29 mouse cellular contexts compared by ENCODE assay signal in the genomic region with DNA sequence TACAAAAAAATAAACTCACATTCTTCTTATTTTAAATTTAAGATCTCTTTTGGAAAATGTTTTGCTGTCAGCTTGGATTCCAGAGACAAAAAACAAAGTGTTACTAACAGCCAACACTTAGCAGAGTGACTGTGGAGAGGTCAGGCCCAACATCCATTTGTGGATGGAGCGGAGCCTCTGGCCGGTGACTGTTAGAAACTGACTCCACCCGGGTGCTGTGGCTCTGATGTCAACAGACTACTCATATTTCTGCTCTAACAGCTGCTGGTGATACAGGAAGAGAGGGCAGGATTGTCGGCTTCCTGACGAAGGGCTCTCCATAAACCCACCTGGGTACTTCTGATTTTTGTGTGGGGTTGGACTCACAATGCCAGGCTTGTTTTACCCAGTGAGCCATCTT. TPM values are rescaled to one million over a fixed set of nuclear protein-coding genes. Genes with fewer than 3 reads are reported as not detected.
A peak's percentile ranks its signal among the peaks of the same experiment; 100 is the strongest.
DNase-seq lines count a peak whose midpoint lies in the region; ATAC-seq lines count a peak whose summit lies in the region.
"Had no signal": no experiment of that assay in that cellular context is flagged by ENCODE, and none has a peak within 500 bp of the region (broad histone marks: within the 10 kb centered on the region; RNA-seq: fewer than 3 reads in every experiment).

No protein-coding gene starts in this region.

- H3K4me1 ChIP-seq in heart, embryonic 15.5 days (replicated peaks): peaks cover 14% of the 10 kb centered on the region
- peaks cover 12% of the 10 kb centered on the region for H3K4me1 ChIP-seq in embryonic facial prominence, embryonic 10.5 days
- H3K4me1 ChIP-seq: megakaryocyte, embryonic 14.5 days had no signal

- no peak for DNase-seq in heart, postnatal 25 days (ENCODE audit: low spot score)
- DNase-seq in embryonic facial prominence, embryonic 10.5 days (ENCODE audit: low spot score): peak; percentile 17
- peak; percentile 64 for DNase-seq in gastrocnemius, adult 18-20 months (ENCODE audit: low spot score)
- DNase-seq in gastrocnemius, postnatal 36 days: peak; percentile 30 to 34
- DNase-seq in left cerebral cortex, adult 11 months (ENCODE audit: low spot score): no peak
- DNase-seq in layer of hippocampus, adult 11-12 months (ENCODE audit: low spot score): no peak
- DNase-seq: adrenal gland, adult 2 months; cerebellum, adult 11-12 months; cerebellum, postnatal 10 days; forebrain, postnatal 0 days; kidney, postnatal 4 days; liver, postnatal 0 days; lung, postnatal 36 days; midbrain, embryonic 14.5 days; right cerebral cortex, adult 18-20 months; right cerebral cortex, postnatal 4 days; thymus, adult 18-20 months; thymus, postnatal 36 days had no signal

- no peaks in the 10 kb centered on the region for H3K27me3 ChIP-seq in heart, embryonic 15.5 days
- H3K27me3 ChIP-seq in embryonic facial prominence, embryonic 10.5 days (replicated peaks; ENCODE audit: low read depth, poor library complexity, severe bottlenecking): no peaks in the 10 kb centered on the region
- H3K27me3 ChIP-seq: limb, embryonic 12.5 days had no signal

- no peaks in the 10 kb centered on the region for H3K9me3 ChIP-seq in heart, embryonic 15.5 days (replicated peaks)
- H3K9me3 ChIP-seq in embryonic facial prominence, embryonic 10.5 days: no peaks in the 10 kb centered on the region
- H3K9me3 ChIP-seq: forebrain, embryonic 10.5 days; limb, embryonic 12.5 days had no signal

- no peak overlapping the region for H3K4me3 ChIP-seq in heart, embryonic 15.5 days
- no peak overlapping the region for H3K4me3 ChIP-seq in embryonic facial prominence, embryonic 10.5 days
- H3K4me3 ChIP-seq: forebrain, embryonic 10.5 days; limb, embryonic 12.5 days; megakaryocyte, embryonic 14.5 days had no signal

- no peak overlapping the region for H3K9ac ChIP-seq in heart, embryonic 15.5 days
- H3K9ac ChIP-seq: forebrain, postnatal 0 days; limb, embryonic 12.5 days; liver, postnatal 0 days had no signal

- intact Hi-C loops in heart, postnatal 25 days (cut with DNase I): no loop called here
- intact Hi-C loops in gastrocnemius, postnatal 36 days (cut with DNase I): no loop called here

- WGBS in heart, embryonic 15.5 days: 30% methylated on average over 5 of the region's 5 CpGs
- whole genome bisulfite sequencing in embryonic facial prominence, embryonic 10.5 days: 57% methylated on average over 5 of the region's 5 CpGs

- H3K27ac ChIP-seq in heart, embryonic 15.5 days: peak overlapping the region; percentile 1; the same call in 1 of the 2 replicates
- H3K27ac ChIP-seq in embryonic facial prominence, embryonic 10.5 days (replicated peaks): no peak overlapping the region
- H3K27ac ChIP-seq: forebrain, embryonic 10.5 days; hindbrain, postnatal 0 days; limb, embryonic 12.5 days had no signal

- no peak overlapping the region for H3K4me2 ChIP-seq in heart, embryonic 15.5 days
- H3K4me2 ChIP-seq: limb, embryonic 12.5 days; liver, embryonic 11.5 days had no signal

- no peak for ATAC-seq in heart, embryonic 15.5 days (replicated peaks; ENCODE audit: insufficient number of reproducible peaks, insufficient read depth, low FRiP score, low read depth)
- ATAC-seq: forebrain, postnatal 0 days; hindbrain, postnatal 0 days; intestine, postnatal 0 days; liver, postnatal 0 days had no signal

- H3K36me3 ChIP-seq in heart, embryonic 15.5 days: no peaks in the 10 kb centered on the region
- H3K36me3 ChIP-seq in embryonic facial prominence, embryonic 10.5 days (replicated peaks): no peaks in the 10 kb centered on the region
- H3K36me3 ChIP-seq: forebrain, embryonic 10.5 days; limb, embryonic 12.5 days had no signal

RNA-seq across cellular contexts. Expression of a gene that starts 9.0 kb away (rescaled TPM):
- polyA plus RNA-seq in heart, embryonic 15.5 days (2015; fragmentation: Nextera tagmentation; extraction: Ambion mirVana): 0.09 TPM in 1 of 2 replicates, not detected in the other
- not detected for total RNA-seq in heart, postnatal 25 days (2021)
- polyA plus RNA-seq in embryonic facial prominence, embryonic 10.5 days (2016; fragmentation: Nextera tagmentation; extraction: Ambion mirVana): not detected in 2 replicates
- not detected for total RNA-seq in gastrocnemius, adult 18-20 months (2021)
- under 1 TPM in 1 of 2 experiments, not detected in 1; 0.42 TPM for total RNA-seq in gastrocnemius, postnatal 36 days (2021)
- total RNA-seq: adrenal gland, adult 2 months; heart, adult 8-10 months; heart, postnatal 10 days; MEL had no signal
- polyA plus RNA-seq: forebrain, embryonic 10.5 days; hindbrain, embryonic 11.5 days had no signal

RNA-seq across cellular contexts. Expression of a gene that starts 17.1 kb away (rescaled TPM):
- 3.6 and 4.7 TPM in 2 replicates for polyA plus RNA-seq in heart, embryonic 15.5 days (2015; fragmentation: Nextera tagmentation; extraction: Ambion mirVana)
- 10 to 100 TPM; 39.9 to 44.4 TPM for total RNA-seq in heart, postnatal 25 days (2021)
- 3.5 and 4.0 TPM in 2 replicates for polyA plus RNA-seq in embryonic facial prominence, embryonic 10.5 days (2016; fragmentation: Nextera tagmentation; extraction: Ambion mirVana)
- total RNA-seq in gastrocnemius, adult 18-20 months (2021): 10 to 100 TPM; 25.8 to 26.2 TPM
- total RNA-seq in gastrocnemius, postnatal 36 days (2021): 10 to 100 TPM; 23.6 to 24.1 TPM

Comparison
In these comparisons a context has a peak if more than half of its experiments do, and no peak if none do; other contexts are left out.
1. DNase-seq: peak in embryonic facial prominence, embryonic 10.5 days (single experiment), gastrocnemius, adult 18-20 months (single experiment) and gastrocnemius, postnatal 36 days (2 of 2); none in heart, postnatal 25 days (single experiment), left cerebral cortex, adult 11 months (single experiment) and layer of hippocampus, adult 11-12 months (single experiment).